Mouse (Mus musculus) bone marrow macrophage, adult 2 months (primary cell): ENCODE results near the gene Glod4.

Experiments used
- CTCF ChIP-seq: IDR thresholded peaks from 2 replicates; pipeline ENCODE4 v1.5.1; 2012; ENCODE audit warnings: low read depth, mild to moderate bottlenecking, low read length, moderate library complexity
- POLR2A ChIP-seq: IDR thresholded peaks from 2 replicates; pipeline ENCODE4 v1.6.1; 2012; ENCODE audit warnings: mild to moderate bottlenecking, low read depth, low read length, borderline replicate concordance

DNA sequence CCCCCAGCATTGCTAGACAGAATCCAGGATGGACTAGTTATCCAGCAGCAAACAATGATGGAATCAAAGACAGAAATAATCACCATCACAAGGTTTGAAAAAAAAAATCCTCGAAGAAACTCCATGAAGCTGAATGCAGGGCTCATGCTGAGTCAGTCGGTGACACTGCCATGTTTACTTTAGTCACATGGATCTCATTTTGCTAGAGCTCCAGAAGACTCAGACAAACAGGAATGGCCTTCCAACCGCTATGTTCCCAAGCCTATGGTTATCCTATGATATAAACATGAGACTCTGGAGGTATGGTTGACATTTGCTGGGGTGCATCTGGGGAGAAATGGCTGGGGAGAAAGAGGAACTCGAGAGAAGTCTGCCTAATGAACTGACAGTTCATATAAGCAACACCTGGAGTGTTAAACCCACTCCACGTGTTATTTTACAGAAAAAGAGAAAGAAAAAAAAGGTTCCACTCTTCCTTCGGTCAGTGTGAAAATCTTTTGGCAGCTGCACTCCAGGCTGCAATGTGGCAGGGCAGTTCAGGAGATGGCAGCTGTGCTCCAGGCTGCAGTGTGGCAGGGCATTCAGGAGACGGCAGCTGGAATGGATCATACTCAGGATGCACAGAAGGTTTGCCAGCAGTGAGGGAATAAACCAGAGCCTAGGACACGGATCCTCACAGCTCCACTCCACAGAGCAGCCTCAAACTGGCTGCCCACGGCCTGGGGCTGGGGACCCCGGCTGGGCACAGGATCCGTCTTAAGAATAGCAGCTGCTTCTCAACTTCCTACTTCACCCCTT, 169.0 kb downstream of the Glod4 start:
- TF ChIP-seq CTCF (no peak), POLR2A (no peak)
